Mouse (Mus musculus): ENCODE data around the gene Gkn3.

GRCm38 (mm10) chr6:87354441-87354840, 34.3 kb downstream of the Gkn3 start:
- TF ChIP-seq CTCF (IDR thresholded peaks at IDR 0.05) (no peak), EP300 (IDR thresholded peaks at IDR 0.05) (no peak)

Data from lung, postnatal 0 days (tissue).